Mouse (Mus musculus) kidney, postnatal 14 days (tissue): Measurements from ENCODE around the gene Exoc3l2.
A peak's percentile ranks its signal among the peaks of the same experiment; 100 is the strongest.

ENCODE experiments used
- DNase-seq: peaks from one replicate; pipeline ENCODE4 v3.0.0; 2022; ENCODE audit warnings: mixed read lengths

Gene Exoc3l2

DNA sequence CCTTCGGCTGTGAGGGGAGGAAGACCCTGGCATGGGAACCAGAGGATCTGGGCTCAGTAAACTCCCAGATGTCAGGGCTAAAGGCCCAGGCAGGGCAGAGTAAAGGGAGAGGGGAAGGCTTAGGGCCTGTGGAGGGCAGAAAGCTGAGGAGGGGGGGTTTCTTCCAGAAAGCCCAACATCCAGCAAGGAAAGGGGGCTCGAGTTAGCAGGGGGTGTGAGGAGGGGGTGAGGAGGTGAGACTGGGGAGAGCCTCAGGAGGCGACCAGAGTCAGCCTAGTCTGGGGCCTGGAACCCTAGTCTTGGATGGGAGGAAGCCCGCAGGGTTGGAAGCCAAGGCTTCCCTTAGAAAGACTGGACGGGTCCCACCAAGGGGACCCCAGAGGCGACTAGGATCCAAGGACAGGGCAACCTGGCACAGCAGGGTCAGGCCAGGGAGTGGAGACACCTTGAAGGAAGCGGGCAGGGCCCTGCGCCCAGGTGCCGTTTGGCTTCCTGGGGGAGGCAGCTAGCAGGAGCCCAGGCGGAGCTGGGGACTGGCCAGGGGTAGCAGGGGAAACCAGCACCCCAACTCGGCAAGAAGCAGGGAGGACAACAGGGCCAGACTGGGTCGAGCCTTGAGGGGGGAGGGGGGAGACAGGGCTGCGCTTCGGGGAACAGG is 5.6 kb upstream of the Exoc3l2 start:
- DNase-seq = no peak

DNA sequence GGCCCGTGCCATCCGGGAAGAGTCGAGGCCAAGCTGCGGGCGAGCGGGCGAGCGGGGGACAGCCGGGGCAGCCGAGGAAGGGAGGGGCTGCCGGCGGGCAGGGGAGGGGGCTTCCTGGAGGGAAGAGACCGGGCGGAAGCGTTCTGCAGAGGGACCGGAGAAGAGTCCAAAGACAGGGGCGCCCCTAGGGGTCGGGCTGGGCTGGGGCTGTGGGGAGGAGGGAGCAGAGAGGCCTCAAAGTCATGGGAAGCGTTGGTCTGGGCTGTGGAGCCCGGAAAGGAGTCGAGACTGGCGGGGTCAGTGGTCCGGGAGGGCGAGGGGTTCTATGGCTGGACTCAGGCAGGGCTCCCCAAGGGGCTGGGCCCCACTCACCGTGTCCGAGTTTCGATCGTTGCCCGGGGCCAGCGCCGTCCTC is 5.1 kb upstream of the Exoc3l2 start:
- peak; percentile 80 for DNase-seq

DNA sequence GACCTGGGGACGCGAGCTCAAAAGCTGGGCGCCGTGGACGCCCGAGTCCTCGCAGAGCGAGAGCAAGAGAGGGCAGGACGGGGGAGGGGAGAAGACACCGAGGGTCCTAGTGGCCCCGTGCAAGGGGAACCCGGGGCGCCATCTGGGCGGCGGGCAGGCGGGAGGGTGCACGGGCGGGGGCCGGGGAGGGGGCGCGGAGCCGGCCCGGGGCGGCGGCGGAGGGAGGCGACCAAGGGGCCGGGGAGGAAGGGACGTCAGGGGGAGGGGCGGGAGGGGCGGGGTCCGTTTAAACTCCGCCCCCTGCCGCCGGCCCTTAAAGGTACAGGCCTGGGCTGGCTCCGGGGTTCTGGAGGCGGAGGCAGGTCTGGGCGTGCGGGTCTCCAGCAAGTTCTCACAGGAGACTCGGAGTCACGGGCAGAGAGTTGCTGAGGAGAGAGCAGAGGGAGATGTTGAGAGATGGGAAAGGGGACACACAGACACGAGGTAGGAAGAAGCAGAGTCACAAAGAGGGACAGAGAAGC is 4.5 kb upstream of the Exoc3l2 start, which contains the start of gene Mark4:
Gene Mark4 (minus strand): TSS at position 231 of the 521 bp plus-strand sequence.
- DNase-seq = peak; percentile 89

DNA sequence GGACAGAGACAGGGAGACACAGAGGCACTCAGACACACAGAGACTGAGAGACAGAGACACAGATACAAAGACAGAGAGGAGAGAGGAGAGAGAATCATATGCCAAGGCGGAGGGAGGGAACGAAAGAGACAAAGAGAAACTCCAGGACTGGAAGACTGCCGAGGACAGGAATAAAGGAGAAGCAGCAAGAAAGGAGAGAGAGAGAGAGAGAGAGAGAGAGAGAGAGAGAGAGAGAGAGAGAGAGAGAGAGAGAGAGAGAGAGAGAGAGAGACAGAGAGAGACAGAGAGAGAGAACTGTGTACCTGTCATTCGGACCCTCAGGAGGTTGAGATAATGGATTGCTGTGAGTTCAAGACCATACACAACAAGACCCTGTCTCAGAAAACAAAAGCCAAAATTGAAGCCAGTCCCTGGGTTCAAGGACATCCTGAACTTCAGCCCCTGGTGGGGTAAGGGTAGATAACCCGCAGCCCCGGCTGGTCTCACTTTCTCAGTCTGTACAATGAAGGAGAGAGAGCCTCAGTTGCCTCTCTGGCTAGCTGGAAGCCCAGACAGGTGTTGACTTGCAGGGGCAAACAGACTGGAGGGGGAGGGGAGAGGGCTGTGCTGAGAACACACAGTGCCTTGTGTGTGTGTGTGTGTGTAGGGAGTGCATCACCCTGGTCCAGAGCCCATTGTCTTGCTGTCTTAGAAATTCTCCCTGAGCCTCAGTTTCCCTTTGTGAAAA is 3.8 kb upstream of the Exoc3l2 start:
- DNase-seq = no peak

DNA sequence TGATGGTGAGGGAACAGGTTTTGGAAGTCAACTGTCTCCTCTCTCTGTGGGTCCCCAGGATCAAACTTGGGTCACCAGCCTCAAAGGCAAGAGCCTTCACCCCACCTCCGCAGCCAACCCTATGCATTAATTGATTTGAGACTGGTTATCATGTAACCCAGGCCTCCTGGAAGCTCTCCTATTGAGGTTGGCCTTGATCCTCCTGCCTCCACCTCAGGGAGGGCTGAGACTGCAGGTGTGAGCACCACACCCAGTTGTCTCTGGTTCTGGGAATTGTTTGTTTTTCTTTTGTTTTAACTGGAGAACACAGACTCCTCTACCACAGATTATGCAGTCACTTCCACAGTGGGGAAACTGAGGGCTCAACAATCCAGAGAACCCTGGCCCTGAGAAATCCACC is 2.6 kb upstream of the Exoc3l2 start:
- DNase-seq = no peak

DNA sequence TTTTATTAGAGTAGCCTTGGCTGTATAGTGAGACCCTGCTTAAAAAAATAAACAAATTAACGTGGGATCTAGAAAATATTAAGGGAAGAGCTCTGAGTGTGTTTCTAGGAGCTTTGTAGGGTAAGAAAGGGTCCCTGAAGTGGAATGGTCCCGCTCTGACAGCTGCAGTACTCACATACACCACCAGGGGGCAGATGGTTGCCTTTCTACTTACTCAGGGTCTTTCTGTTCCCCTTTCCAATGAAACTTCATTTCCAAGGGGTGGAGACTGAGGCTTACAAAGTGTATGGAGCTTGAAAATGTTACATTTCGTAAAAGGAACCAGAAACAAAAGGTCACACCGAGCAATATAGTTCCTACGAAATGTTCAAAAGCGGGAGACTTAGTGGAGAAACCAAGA is 1.6 kb upstream of the Exoc3l2 start:
- DNase-seq = peak; percentile 86

DNA sequence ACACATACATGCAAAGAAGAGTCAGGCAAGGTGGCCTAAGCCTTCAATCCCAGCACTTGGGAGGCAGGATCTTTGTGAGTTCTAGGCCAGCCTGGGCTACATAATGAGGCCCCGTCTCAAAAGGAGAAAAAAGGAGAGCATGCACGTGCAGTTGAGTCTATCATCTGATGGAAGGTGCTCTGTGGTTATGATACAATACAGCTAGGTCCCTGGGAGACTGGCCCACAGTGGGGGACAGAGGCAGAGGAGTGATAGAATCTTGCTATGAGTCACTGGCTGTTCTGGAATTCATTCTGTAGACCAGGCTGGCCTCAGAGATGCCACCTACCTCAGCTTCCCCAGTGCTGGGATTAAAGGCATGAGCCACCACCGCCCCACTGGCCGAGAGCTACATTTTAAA is 688 bp upstream of the Exoc3l2 start:
- DNase-seq = no peak

DNA sequence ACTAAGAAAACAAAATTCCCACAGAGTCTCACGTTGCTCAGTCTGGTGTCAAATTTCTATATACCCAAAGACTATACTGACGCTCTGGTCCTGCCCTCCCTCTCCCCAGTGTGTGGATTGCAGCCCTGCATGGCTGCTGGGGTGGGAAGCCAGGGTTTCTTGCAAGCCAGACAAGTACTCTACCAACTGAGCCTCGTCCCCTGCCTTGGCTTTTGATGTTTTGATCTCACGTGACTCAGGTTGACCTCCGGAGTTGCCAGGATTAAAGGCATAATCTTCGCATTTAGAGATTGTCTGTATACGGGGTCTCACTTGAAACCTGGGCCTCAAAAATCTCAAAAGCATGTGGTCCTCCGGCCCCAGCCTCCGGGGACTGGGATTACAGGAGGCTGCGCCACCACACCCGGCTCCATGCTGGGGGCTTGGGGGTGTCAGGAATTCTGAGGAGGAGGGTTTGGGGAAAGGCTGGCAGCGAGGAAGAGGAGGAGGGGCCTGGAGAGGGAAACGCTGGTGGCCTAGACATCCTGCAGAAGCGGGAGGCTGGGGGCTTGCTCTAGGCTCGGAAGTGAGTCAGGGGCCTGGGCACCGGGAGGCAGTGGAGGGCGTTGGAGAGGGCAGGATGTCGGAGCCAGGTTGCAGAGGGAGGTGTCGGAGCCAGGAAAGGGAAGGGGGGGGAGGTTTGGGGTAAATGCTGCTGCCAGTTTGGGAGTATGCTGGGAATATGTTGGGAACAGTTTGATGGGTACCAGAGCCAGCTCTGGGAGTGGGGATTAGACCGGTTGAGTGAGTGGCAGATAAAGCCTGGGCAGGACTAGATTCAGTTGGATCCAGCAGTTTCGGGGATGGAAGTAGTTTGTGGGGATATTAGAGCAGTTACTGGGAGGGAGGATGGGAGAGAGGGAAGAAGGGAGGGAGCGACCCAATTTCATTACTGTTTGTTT is 1.5 kb downstream of the Exoc3l2 start:
- DNase-seq = peak; percentile 56

DNA sequence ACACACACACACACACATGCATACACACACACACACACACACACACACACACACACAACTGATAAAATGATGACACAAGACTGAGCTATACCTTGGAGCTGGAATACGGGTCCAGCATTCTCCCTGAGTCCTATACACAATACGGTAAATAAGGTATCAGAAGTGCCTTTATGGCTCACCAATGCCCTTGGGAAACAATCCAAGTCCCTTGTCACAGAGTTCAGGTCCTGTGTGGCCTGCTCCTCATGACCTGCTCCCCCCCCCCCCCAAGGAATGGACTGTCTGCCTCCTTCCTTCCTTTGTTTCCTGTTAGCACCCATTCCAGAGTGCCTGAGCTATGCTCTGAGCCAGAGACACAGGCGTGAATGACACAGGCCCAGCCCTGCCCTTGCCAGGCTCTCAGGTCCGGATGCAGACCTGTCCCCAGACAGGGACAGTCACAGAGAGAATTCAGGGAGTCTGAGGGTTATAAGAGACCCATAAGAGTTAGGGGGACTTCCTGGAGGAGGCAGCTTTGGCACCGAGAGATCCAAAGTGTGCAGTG is 3.5 kb downstream of the Exoc3l2 start:
- DNase-seq = peak; percentile 63

DNA sequence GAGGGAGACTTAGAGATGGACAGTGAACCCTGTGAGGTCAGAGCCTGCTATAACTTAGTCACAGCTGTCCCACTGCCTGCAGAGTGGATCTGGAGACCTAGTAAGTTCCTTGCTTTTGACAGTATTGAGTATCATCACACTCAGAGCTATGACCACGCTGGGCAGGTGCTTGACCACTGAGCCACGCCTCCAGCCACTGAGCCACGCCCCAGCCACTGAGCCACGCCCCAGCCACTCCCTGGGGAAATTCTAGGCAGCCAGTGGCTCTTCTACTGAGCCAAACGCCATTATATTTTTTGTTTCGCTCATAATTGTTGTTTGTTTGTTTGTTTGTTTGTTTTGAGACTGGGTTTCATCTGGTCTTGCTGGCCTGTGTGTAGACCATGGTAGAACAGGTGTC is 4.5 kb downstream of the Exoc3l2 start:
- no peak for DNase-seq

DNA sequence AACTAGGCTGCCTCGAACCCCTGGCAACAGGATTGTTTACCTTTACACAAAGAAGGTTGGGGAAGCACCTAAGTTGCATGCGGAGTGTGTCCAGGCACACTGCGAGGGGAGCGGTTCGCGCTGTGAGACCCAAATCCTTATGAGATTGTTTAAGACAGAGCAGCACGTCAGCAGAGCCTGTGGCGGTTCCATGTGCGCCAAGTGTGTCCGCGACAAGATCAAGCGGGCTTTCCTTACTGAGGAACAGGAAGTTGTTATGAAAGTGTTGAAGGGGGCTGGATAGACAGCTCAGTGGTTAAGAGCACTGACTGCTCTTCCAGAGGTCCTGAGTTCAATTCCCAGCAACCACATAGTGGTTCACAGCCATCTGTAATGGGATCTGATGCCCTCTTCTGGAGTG is 5.1 kb downstream of the Exoc3l2 start:
- no peak for DNase-seq

DNA sequence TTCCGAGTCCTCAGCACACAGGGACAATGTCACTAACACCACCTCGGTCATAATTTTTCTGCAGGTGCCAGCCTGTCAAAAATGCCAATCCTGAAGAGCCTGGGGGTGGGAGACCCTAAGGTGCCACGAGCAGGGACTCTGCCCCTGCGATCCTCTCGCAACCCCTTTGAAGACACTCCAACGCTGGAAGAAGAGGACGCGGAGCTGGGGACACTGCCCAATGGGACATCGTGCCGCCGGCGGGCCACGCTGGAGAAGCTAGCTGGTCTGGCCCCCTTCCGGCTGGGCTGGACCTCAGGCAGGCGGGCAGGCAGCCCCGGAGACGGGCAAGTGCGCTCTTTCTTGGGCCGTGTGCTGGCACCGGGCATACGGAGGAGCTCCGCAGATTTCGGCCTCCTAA is 6.3 kb downstream of the Exoc3l2 start:
- DNase-seq = no peak

DNA sequence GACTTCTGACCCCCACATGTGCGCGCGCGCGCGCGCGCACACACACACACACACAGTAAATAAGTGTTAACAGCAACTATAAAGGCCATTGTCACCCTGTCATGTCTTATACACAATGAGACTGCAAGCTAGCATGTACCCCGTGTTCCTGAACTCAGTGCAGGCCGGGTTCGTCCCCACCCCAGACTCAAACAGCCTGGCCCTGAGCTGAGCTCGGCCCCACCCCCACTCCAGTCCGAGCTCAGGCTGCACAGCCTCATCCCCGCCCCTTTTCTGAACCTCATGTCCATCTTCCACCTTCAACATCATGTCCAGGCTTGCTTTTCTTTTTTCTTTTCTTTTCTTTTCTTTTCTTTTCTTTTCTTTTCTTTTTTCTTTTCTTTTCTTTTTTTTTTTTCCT is 7.2 kb downstream of the Exoc3l2 start:
- no peak for DNase-seq

DNA sequence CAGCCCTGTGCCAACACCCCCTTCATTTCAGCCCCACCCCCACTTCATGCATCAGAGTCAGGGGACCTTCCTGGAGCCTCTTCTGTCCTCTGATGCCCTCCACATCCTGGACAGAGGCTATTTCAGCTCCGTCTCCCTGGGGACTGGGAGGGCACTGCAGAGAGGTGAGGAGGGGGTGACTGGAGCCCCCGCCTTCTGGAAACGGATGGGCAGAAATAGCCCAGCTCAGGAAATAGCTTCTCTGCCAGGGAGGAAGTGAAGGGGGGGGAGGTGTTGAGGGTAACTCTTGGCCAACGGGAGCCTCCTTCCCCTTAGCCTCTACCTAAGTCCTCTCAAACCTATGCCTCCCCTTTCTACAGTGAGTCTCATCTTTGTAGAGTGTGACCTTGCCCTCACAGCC is 9.3 kb downstream of the Exoc3l2 start:
- peak; percentile 82 for DNase-seq

DNA sequence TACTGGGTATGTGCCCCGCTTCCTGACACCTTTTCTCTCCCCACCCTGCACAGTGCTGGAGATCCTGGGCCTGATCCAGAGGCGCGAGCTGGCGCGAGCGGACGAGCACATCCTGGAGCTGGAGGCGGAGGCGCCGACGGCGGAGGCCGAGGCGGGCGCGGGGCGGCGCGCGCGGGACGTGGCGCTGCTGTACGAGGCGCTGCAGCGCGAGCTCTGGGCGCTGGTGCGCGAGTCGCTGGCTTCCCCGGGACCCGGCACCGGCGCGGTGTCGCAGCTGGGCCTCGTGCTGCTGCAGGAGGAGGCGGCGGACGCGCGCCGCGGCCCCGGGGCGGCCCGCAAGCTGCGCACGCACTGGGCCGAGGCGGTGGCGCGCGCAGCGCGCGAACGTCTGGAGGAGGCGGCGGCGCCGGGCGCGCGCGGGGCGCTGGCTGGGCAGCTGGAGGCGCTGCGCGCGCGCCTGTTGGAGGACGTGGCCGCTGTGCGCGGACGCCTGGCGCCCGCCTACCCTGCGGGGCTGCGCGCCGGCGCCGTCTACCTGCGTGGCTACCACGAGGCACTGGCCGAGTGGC is 10.8 kb downstream of the Exoc3l2 start:
- peak; percentile 86 for DNase-seq

DNA sequence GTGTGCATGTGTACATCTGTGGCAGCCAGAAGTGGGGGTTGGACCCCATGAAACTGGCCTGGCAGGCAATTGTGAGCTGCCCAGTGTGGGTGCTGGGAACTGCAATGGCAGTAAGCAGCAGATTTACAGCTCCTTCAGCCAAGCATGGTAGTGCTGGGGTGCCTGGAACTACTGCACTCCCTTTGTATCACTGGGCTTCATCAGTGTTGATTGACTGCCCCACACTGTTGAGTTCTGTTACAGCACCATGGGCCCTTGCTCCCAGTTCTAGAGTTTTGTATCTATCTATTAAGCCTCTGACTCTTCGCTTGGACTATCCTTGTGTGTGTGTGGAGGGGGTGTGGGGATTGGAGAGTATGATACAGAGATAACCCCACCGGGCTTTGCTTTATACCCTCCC is 14.0 kb downstream of the Exoc3l2 start:
- peak; percentile 19 for DNase-seq

DNA sequence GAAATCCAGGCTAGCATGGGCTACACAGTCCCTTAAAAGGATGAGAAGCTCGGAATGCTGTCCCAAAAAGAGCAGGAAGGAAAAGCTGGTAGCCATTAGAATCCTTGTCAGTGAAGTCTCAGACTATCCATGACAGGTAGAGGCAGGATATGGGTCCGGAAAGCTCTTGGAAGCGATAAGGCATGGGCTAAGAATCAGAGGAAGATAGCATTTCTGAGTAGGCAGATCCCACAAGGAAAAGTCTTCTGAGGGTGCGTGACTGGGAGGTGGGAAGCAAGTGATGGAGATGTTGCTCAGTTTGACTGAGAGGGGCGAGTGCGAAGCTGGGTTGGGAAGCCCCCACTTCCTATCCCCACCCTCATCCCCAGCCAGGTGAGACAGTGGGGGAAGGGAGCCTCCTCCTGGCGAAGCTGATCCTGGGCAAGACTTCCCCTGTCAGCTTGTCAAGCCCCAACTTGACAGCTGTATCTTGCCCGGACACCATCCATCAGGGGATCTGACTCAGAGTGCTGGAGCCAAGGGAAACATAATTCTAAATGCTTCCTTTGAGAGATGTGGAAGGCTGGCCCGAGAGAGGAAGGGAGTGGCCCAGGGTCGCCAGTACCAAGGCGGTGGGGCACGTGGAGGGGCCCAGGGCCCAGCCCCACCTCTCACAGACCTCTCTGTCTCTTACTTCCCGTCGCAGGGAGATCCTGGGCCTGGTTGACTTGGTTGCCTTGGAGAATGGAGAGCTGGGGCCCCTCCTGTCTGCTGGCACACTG is 14.7 kb downstream of the Exoc3l2 start:
- DNase-seq = peak; percentile 78

DNA sequence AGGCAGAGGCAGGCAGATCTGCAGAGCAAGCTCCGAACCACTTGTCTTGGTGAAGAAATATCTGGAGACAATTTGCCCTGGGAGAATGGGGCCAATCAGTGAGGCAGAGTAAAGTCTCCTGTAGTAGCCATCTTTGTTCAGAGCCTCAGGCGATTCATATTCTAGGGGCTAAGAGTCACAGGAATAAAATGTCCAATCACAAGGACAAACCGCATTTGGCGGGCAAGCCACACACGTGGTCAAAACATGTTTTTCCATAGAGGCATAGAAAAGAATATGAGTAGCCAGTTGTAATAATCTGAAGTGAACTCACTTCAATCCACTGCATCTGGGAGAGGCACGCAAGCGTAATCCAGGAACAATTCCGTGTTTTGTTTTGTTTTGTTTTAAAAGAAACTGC is 20.1 kb downstream of the Exoc3l2 start:
- DNase-seq = no peak

DNA sequence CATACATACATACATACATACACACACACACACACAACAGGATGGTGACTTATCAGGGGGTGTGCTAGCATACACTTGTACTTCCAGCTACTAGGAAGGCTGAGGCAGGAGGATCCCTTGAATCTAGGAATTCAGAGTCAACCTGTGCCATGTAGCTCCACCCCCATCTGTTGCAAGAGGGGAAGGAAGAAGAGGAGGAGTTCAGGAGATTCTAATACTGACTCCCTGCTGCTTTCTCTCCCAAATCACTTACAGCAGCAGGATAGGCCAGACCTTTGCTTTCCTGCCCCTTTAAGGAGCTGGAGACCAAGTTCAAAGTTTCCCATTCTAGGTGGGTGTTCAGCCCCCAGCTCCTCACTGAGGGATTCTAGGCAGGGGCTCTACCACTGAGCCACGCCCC is 22.4 kb downstream of the Exoc3l2 start:
- no peak for DNase-seq

DNA sequence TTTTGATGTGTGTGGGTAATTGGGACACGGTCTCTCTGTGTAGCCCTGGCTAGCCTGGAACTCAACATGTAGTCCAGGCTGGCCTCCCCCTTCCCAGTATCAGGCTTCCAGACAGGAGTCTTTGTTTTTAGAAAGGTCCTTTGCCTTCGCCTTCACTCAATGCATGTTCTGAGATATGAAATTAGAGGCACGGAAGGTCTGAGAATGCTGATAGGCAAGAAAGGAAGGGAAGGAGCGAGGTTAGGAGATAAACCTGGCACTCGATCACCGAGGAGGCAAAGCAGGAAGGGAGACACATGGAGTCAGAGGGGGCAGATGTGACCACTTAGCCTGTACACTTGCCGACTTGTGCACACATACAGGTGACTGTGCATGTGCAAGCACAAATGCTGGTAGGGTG is 23.4 kb downstream of the Exoc3l2 start:
- DNase-seq = no peak

DNA sequence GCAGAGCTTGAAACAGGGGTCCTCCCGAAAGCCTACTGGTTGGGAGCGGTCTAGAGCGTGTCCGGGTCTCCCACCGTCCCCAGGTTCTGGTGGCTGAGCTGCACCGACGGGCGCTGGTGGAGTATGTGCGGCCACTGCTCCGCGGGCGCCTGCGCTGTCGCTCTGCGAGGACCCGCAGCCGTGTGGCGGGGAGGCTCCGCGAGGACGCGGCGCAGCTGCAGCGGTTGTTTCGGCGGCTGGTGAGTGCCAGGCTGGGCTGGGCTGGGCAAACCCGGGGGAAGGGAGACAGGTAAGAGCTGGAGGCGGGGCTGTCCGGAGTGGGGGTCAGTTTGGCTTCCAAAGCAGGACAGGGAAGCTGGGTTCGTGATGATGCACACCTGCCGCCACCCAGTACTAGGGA is 26.4 kb downstream of the Exoc3l2 start:
- no peak for DNase-seq

DNA sequence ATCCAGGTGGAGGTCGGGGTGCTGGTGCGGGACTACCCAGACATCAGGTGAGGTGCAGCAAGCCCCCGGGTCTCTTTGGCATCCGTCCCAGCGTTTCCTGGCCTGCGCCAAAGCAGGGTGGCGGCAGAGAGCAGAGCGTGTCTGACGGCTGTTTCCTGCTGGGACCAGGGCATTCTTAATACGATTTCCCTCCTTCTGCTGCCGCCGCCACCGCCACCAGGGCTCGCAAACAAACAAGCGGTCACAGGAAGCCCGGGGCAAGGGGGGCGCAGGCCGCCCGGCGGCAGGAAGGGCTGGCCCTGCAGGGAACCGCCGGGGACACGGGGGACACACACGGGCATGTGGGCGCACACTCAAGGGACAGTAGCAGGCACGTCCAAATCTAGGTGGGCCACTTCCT is 28.6 kb downstream of the Exoc3l2 start:
- DNase-seq = peak; percentile 87
